Mouse (Mus musculus) cerebellum, adult 2 months (tissue): Measurements from ENCODE around the gene Zfhx3.

ENCODE experiments used
- CTCF ChIP-seq: fragments of 200-500 bp; IDR thresholded peaks from 2 replicates; pipeline ENCODE4 v1.5.1; 2011; ENCODE audit warnings: low read depth, mild to moderate bottlenecking, control low read depth, low read length, moderate library complexity, borderline replicate concordance; ENCODE audit not compliant: insufficient read depth
- POLR2A ChIP-seq: fragments of 200-500 bp; IDR thresholded peaks from 2 replicates; pipeline ENCODE4 v1.6.1; 2011; ENCODE audit warnings: low read length, control low read depth, borderline replicate concordance; ENCODE audit not compliant: insufficient read depth

DNA sequence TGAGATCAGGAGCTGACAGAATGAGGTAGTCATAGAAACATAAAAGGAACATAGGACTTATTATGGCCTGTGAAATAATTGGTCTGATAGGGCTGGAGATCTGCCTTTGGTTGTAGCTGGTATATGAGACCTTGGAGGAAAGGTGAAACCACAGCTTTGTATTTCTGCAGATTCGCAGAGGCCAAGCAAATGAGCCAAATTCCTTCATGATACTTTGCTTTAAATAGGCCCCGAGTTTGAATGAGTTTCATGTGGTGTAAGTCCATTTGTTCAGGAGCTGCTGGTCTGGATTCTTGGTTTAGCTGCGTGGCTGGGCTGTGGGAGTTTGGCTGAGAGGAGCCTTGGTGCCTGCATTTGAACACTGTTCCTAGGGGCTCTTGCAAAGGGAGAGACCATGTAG lies 101.7 kb downstream of the Zfhx3 start:
- TF ChIP-seq CTCF (no peak), POLR2A (no peak)
